Mouse (Mus musculus) hematopoietic multipotent progenitor cell, adult 10-12 weeks (in vitro differentiated cells): ENCODE results near the gene Traf7. TPM values are rescaled to one million over a fixed set of nuclear protein-coding genes. Genes with fewer than 3 reads are reported as not detected.

ENCODE experiments used
- polyA plus RNA-seq: library from polyadenylated mRNA; stranded (reverse); fragments of >175 nt; gene quantifications from 2 replicates; pipeline ENCODE4 v1.2.3, GENCODE M21; 2012; ENCODE audit warnings: low replicate concordance

Traf7 gene
- polyA plus RNA-seq, result 156 and 190 TPM in 2 replicates

GRCm38 (mm10) chr17:24527723-24528559 is at the start of gene Traf7:
TSS of gene Traf7 (minus strand) at chr17:24527938.

GRCm38 (mm10) chr17:24549618-24550415 is 22.1 kb upstream of the Traf7 start, which contains the start of gene Pkd1:
TSS of gene Pkd1 (plus strand) at chr17:24549834.

GRCm38 (mm10) chr17:24534160-24534718 is 6.5 kb upstream of the Traf7 start, which contains the start of gene Rab26:
TSS of gene Rab26 (minus strand) at chr17:24534210.

GRCm38 (mm10) chr17:24488186-24488661 is 39.5 kb downstream of the Traf7 start, which contains the start of gene Caskin1:
TSS of gene Caskin1 (plus strand) at chr17:24488601.

GRCm38 (mm10) chr17:24478663-24479380 is 48.9 kb downstream of the Traf7 start, which contains the start of gene Mlst8:
TSS of gene Mlst8 (minus strand) at chr17:24479078.

GRCm38 (mm10) chr17:24473612-24474275 is 54.0 kb downstream of the Traf7 start, which contains the start of gene Bricd5:
TSS of gene Bricd5 (plus strand) at chr17:24473884.

GRCm38 (mm10) chr17:24469910-24470602 is 57.7 kb downstream of the Traf7 start, which contains the start of the genes E4f1 and Pgp:
TSS of gene E4f1 (minus strand) at chr17:24470313.
TSS of gene Pgp (plus strand) at chr17:24470392.

Other genes starting within 250 kb of the Traf7 start
- not detected in 2 replicates for gene Abca17, start 176.9 kb downstream of the Traf7 start, polyA plus RNA-seq
- gene Abca3, start 176.0 kb downstream of the Traf7 start, polyA plus RNA-seq, result 21.5 and 52.7 TPM in 2 replicates
- 102 and 132 TPM in 2 replicates for gene Rnps1, start 113.4 kb downstream of the Traf7 start, polyA plus RNA-seq
- gene Eci1, start 101.3 kb downstream of the Traf7 start, polyA plus RNA-seq, result 29.8 and 42.0 TPM in 2 replicates
- 0.31 and 0.68 TPM in 2 replicates for gene Dnase1l2, start 84.8 kb downstream of the Traf7 start, polyA plus RNA-seq
- 32.1 and 40.4 TPM in 2 replicates for gene E4f1, start 57.6 kb downstream of the Traf7 start, polyA plus RNA-seq
- 27.9 and 34.1 TPM in 2 replicates for gene Pgp, start 57.5 kb downstream of the Traf7 start, polyA plus RNA-seq
- 0.24 and 0.74 TPM in 2 replicates for gene Bricd5, start 54.1 kb downstream of the Traf7 start, polyA plus RNA-seq
- 5.3 and 8.0 TPM in 2 replicates for gene Mlst8, start 48.9 kb downstream of the Traf7 start, polyA plus RNA-seq
- gene Caskin1, start 39.3 kb downstream of the Traf7 start, polyA plus RNA-seq, result 0.02 and 0.07 TPM in 2 replicates
- 0.76 and 1.9 TPM in 2 replicates for gene Rab26, start 6.3 kb upstream of the Traf7 start, polyA plus RNA-seq
- gene Pkd1, start 21.9 kb upstream of the Traf7 start, polyA plus RNA-seq, result 24.7 and 24.9 TPM in 2 replicates
- gene Tsc2, start 104.7 kb upstream of the Traf7 start, polyA plus RNA-seq, result 37.6 and 45.7 TPM in 2 replicates
- gene Nthl1, start 104.7 kb upstream of the Traf7 start, polyA plus RNA-seq, result 3.8 and 6.9 TPM in 2 replicates
- 3.8 and 6.4 TPM in 2 replicates for gene Slc9a3r2, start 122.4 kb upstream of the Traf7 start, polyA plus RNA-seq
- gene Npw, start 130.5 kb upstream of the Traf7 start, polyA plus RNA-seq, result 0.36 and 0.52 TPM in 2 replicates
- 56.2 and 93.5 TPM in 2 replicates for gene Zfp598, start 141.7 kb upstream of the Traf7 start, polyA plus RNA-seq
- 0.15 and 0.24 TPM in 2 replicates for gene Syngr3, start 162.0 kb upstream of the Traf7 start, polyA plus RNA-seq
- gene Gfer, start 168.2 kb upstream of the Traf7 start, polyA plus RNA-seq, result 52.3 and 54.6 TPM in 2 replicates
- gene Noxo1, start 168.3 kb upstream of the Traf7 start, polyA plus RNA-seq, result 5.9 and 10.3 TPM in 2 replicates
- gene Tbl3, start 179.7 kb upstream of the Traf7 start, polyA plus RNA-seq, result 8.7 and 12.3 TPM in 2 replicates
- gene Rnf151, start 190.1 kb upstream of the Traf7 start, polyA plus RNA-seq, result 0.16 and 0.36 TPM in 2 replicates
- gene Rps2, start 190.2 kb upstream of the Traf7 start, polyA plus RNA-seq, result 42.1 and 88.6 TPM in 2 replicates
- gene Ndufb10, start 196.5 kb upstream of the Traf7 start, polyA plus RNA-seq, result 220 and 325 TPM in 2 replicates
- 0.31 and 0.38 TPM in 2 replicates for gene Rpl3l, start 199.9 kb upstream of the Traf7 start, polyA plus RNA-seq
- 43.6 and 56.0 TPM in 2 replicates for gene Msrb1, start 208.7 kb upstream of the Traf7 start, polyA plus RNA-seq
- 0.94 and 2.2 TPM in 2 replicates for gene Hs3st6, start 225.1 kb upstream of the Traf7 start, polyA plus RNA-seq